Mouse (Mus musculus): ENCODE results near the gene Klhl35. TPM values are rescaled to one million over a fixed set of nuclear protein-coding genes. Genes with fewer than 3 reads are reported as not detected.

The Klhl35 gene
- polyA plus RNA-seq (2016; fragmentation: Nextera tagmentation; extraction: Ambion mirVana): 0.21 and 0.63 TPM in 2 replicates

- Histone ChIP-seq H3K27ac (peak within 1 kb of the TSS; percentile 44; the same call in 1 of the 2 replicates), H3K27me3 (ENCODE audit: low read depth, poor library complexity, severe bottlenecking) (peaks cover 28% of the 10 kb centered on the region), H3K9me3 (replicated peaks) (no peaks in the 10 kb centered on the region), H3K4me3 (no peak within 1 kb of the TSS), H3K4me1 (peaks cover 25% of the 10 kb centered on the region), H3K36me3 (0 out of 2 replicates have a peak, but pooled peaks cover under 1% of the 10 kb centered on the region)
- no peak for DNase-seq (ENCODE audit: low spot score)
- 26% methylated on average over 8 of the region's 8 CpGs for WGBS
Measured at GRCm38 (mm10) chr7:99465811-99466210, at the start of gene Klhl35. Gene Klhl35, plus strand, starts transcription at chr7:99466004.

- Histone ChIP-seq H3K36me3 (0 out of 2 replicates have a peak, but pooled peaks cover 2% of the 10 kb centered on the region), H3K4me1 (peaks cover 32% of the 10 kb centered on the region), H3K27me3 (ENCODE audit: low read depth, poor library complexity, severe bottlenecking) (no peaks in the 10 kb centered on the region), H3K4me3 (no peak overlapping the region), H3K27ac (peak overlapping the region; percentile 31; the same call in 1 of the 2 replicates), H3K9me3 (replicated peaks) (no peaks in the 10 kb centered on the region)
- 84% methylated on average over 3 of the region's 3 CpGs for WGBS
- DNase-seq (ENCODE audit: low spot score): no peak
Measured at GRCm38 (mm10) chr7:99419311-99419710, 46.5 kb upstream of the Klhl35 start.

GRCm38 (mm10) chr7:99421006-99421405 lies 44.8 kb upstream of the Klhl35 start:
- no peaks in the 10 kb centered on the region for H3K9me3 ChIP-seq (replicated peaks)
- H3K36me3 ChIP-seq: no peaks in the 10 kb centered on the region
- peak overlapping the region; percentile 66 for H3K27ac ChIP-seq
- WGBS: 82% methylated on average over 6 of the region's 6 CpGs
- DNase-seq (ENCODE audit: low spot score): no peak
- no peak overlapping the region for H3K4me3 ChIP-seq
- H3K4me1 ChIP-seq: peaks cover 36% of the 10 kb centered on the region
- H3K27me3 ChIP-seq (ENCODE audit: low read depth, poor library complexity, severe bottlenecking): no peaks in the 10 kb centered on the region

GRCm38 (mm10) chr7:99424538-99425155 lies 41.2 kb upstream of the Klhl35 start:
- H3K4me3 ChIP-seq: no peak overlapping the region
- no peaks in the 10 kb centered on the region for H3K9me3 ChIP-seq (replicated peaks)
- H3K27me3 ChIP-seq (ENCODE audit: low read depth, poor library complexity, severe bottlenecking): no peaks in the 10 kb centered on the region
- no peaks in the 10 kb centered on the region for H3K36me3 ChIP-seq
- H3K27ac ChIP-seq: peak overlapping the region; percentile 62
- 26% methylated on average over 8 of the region's 8 CpGs for WGBS
- no peak for DNase-seq (ENCODE audit: low spot score)
- H3K4me1 ChIP-seq: peaks cover 56% of the 10 kb centered on the region

- whole genome bisulfite sequencing: 87% methylated on average over 4 of the region's 4 CpGs
- Histone ChIP-seq H3K27me3 (ENCODE audit: low read depth, poor library complexity, severe bottlenecking) (no peaks in the 10 kb centered on the region), H3K9me3 (replicated peaks) (no peaks in the 10 kb centered on the region), H3K4me3 (no peak overlapping the region), H3K36me3 (no peaks in the 10 kb centered on the region), H3K27ac (0 out of 2 replicates have a peak overlapping the region, but pooled peaks have one; percentile 62), H3K4me1 (peaks cover 56% of the 10 kb centered on the region)
- no peak for DNase-seq (ENCODE audit: low spot score)
Measured at GRCm38 (mm10) chr7:99425706-99426105, 40.1 kb upstream of the Klhl35 start.

GRCm38 (mm10) chr7:99427031-99427430 lies 38.8 kb upstream of the Klhl35 start:
- H3K36me3 ChIP-seq: no peaks in the 10 kb centered on the region
- H3K9me3 ChIP-seq (replicated peaks): no peaks in the 10 kb centered on the region
- H3K27ac ChIP-seq: 0 out of 2 replicates have a peak overlapping the region, but pooled peaks have one; percentile 21
- WGBS: 62% methylated on average over 10 of the region's 10 CpGs
- no peak overlapping the region for H3K4me3 ChIP-seq
- H3K27me3 ChIP-seq (ENCODE audit: low read depth, poor library complexity, severe bottlenecking): no peaks in the 10 kb centered on the region
- H3K4me1 ChIP-seq: peaks cover 51% of the 10 kb centered on the region
- DNase-seq (ENCODE audit: low spot score): no peak

GRCm38 (mm10) chr7:99427987-99428386 lies 37.8 kb upstream of the Klhl35 start:
- WGBS: 95% methylated on average over 3 of the region's 3 CpGs
- H3K27ac ChIP-seq: no peak overlapping the region
- H3K27me3 ChIP-seq (ENCODE audit: low read depth, poor library complexity, severe bottlenecking): peaks cover 2% of the 10 kb centered on the region; the same call in 1 of the 2 replicates
- no peak overlapping the region for H3K4me3 ChIP-seq
- no peak for DNase-seq (ENCODE audit: low spot score)
- H3K36me3 ChIP-seq: no peaks in the 10 kb centered on the region
- H3K4me1 ChIP-seq: peaks cover 60% of the 10 kb centered on the region
- no peaks in the 10 kb centered on the region for H3K9me3 ChIP-seq (replicated peaks)

- H3K36me3 ChIP-seq: no peaks in the 10 kb centered on the region
- WGBS: 89% methylated on average over 5 of the region's 5 CpGs
- DNase-seq (ENCODE audit: low spot score): no peak
- no peak overlapping the region for H3K4me3 ChIP-seq
- peaks cover 6% of the 10 kb centered on the region; the same call in 1 of the 2 replicates for H3K27me3 ChIP-seq (ENCODE audit: low read depth, poor library complexity, severe bottlenecking)
- H3K27ac ChIP-seq: no peak overlapping the region
- H3K4me1 ChIP-seq: peaks cover 60% of the 10 kb centered on the region
- no peaks in the 10 kb centered on the region for H3K9me3 ChIP-seq (replicated peaks)
Measured at GRCm38 (mm10) chr7:99428836-99429235, 37.0 kb upstream of the Klhl35 start.

GRCm38 (mm10) chr7:99429786-99430185 lies 36.0 kb upstream of the Klhl35 start:
- no peaks in the 10 kb centered on the region for H3K9me3 ChIP-seq (replicated peaks)
- no peak for DNase-seq (ENCODE audit: low spot score)
- H3K4me1 ChIP-seq: peaks cover 61% of the 10 kb centered on the region
- 38% methylated on average over 6 of the region's 6 CpGs for WGBS
- H3K4me3 ChIP-seq: no peak overlapping the region
- peaks cover 6% of the 10 kb centered on the region; the same call in 1 of the 2 replicates for H3K27me3 ChIP-seq (ENCODE audit: low read depth, poor library complexity, severe bottlenecking)
- no peaks in the 10 kb centered on the region for H3K36me3 ChIP-seq
- no peak overlapping the region for H3K27ac ChIP-seq

- no peak overlapping the region for H3K4me3 ChIP-seq
- no peak overlapping the region for H3K27ac ChIP-seq
- peaks cover 61% of the 10 kb centered on the region for H3K4me1 ChIP-seq
- no peaks in the 10 kb centered on the region for H3K9me3 ChIP-seq (replicated peaks)
- H3K36me3 ChIP-seq: no peaks in the 10 kb centered on the region
- DNase-seq (ENCODE audit: low spot score): no peak
- H3K27me3 ChIP-seq (ENCODE audit: low read depth, poor library complexity, severe bottlenecking): peaks cover 6% of the 10 kb centered on the region; the same call in 1 of the 2 replicates
- 60% methylated on average over 11 of the region's 11 CpGs for WGBS
Measured at GRCm38 (mm10) chr7:99430246-99430645, 35.6 kb upstream of the Klhl35 start.

- H3K27ac ChIP-seq: peak overlapping the region; percentile 53; the same call in 1 of the 2 replicates
- WGBS: 66% methylated on average over 14 of the region's 14 CpGs
- peaks cover 71% of the 10 kb centered on the region for H3K4me1 ChIP-seq
- no peaks in the 10 kb centered on the region for H3K9me3 ChIP-seq (replicated peaks)
- H3K4me3 ChIP-seq: no peak overlapping the region
- DNase-seq (ENCODE audit: low spot score): no peak
- H3K27me3 ChIP-seq (ENCODE audit: low read depth, poor library complexity, severe bottlenecking): peaks cover 6% of the 10 kb centered on the region; the same call in 1 of the 2 replicates
- H3K36me3 ChIP-seq: no peaks in the 10 kb centered on the region
Measured at GRCm38 (mm10) chr7:99432248-99432647, 33.6 kb upstream of the Klhl35 start.

- WGBS: 81% methylated on average over 6 of the region's 6 CpGs
- peak overlapping the region; percentile 53; the same call in 1 of the 2 replicates for H3K27ac ChIP-seq
- no peak for DNase-seq (ENCODE audit: low spot score)
- no peaks in the 10 kb centered on the region for H3K36me3 ChIP-seq
- no peaks in the 10 kb centered on the region for H3K9me3 ChIP-seq (replicated peaks)
- H3K4me1 ChIP-seq: peaks cover 66% of the 10 kb centered on the region
- peaks cover 6% of the 10 kb centered on the region; the same call in 1 of the 2 replicates for H3K27me3 ChIP-seq (ENCODE audit: low read depth, poor library complexity, severe bottlenecking)
- H3K4me3 ChIP-seq: no peak overlapping the region
Measured at GRCm38 (mm10) chr7:99432863-99433262, 32.9 kb upstream of the Klhl35 start.

- Histone ChIP-seq H3K27ac (peak overlapping the region; percentile 53), H3K4me1 (peaks cover 62% of the 10 kb centered on the region)
Measured at GRCm38 (mm10) chr7:99434672-99435250, 31.0 kb upstream of the Klhl35 start.

More at GRCm38 (mm10) chr7:99434672-99435250, 31.0 kb upstream of the Klhl35 start:
- H3K27me3 ChIP-seq (ENCODE audit: low read depth, poor library complexity, severe bottlenecking): peaks cover 6% of the 10 kb centered on the region; the same call in 1 of the 2 replicates
- WGBS: 51% methylated on average over 12 of the region's 12 CpGs
- no peaks in the 10 kb centered on the region for H3K9me3 ChIP-seq (replicated peaks)
- no peak for DNase-seq (ENCODE audit: low spot score)
- H3K36me3 ChIP-seq: no peaks in the 10 kb centered on the region
- H3K4me3 ChIP-seq: no peak overlapping the region

Measured in limb, embryonic 10.5 days (tissue).